Mouse (Mus musculus) forebrain, embryonic 12.5 days (tissue): ENCODE data around the gene Acap2. TPM values are rescaled to one million over a fixed set of nuclear protein-coding genes. Genes with fewer than 3 reads are reported as not detected.

ENCODE experiments used
- ATAC-seq: fragments of 200-750 bp; cut with Nextera tagmentation; 2 replicates; pipeline ENCODE4 v1.8.0; 2017; ENCODE audit warnings: moderate TSS enrichment; ENCODE audit not compliant: low FRiP score
- H3K27ac ChIP-seq: fragments of 300-500 bp; sonication (generic); 2 replicates; pipeline ENCODE4 v1.5.1; 2016; ENCODE audit warnings: mild to moderate bottlenecking
- H3K27me3 ChIP-seq: fragments of 300-500 bp; sonication (generic); 2 replicates; pipeline ENCODE4 v1.6.1; 2016; ENCODE audit warnings: mild to moderate bottlenecking
- H3K36me3 ChIP-seq: fragments of 300-500 bp; sonication (generic); replicated peaks from 2 replicates; pipeline ENCODE4 v1.6.1; 2016; ENCODE audit warnings: mild to moderate bottlenecking
- H3K4me1 ChIP-seq: fragments of 300-500 bp; sonication (generic); 2 replicates; pipeline ENCODE4 v1.6.1; 2016
- H3K4me2 ChIP-seq: fragments of 300-500 bp; sonication (generic); 2 replicates; pipeline ENCODE4 v1.6.1; 2016; ENCODE audit warnings: mild to moderate bottlenecking, moderate library complexity
- H3K4me3 ChIP-seq: fragments of 300-500 bp; sonication (generic); replicated peaks from 2 replicates; pipeline ENCODE4 v1.5.1; 2016; ENCODE audit warnings: mild to moderate bottlenecking
- H3K9ac ChIP-seq: fragments of 300-500 bp; sonication (generic); 2 replicates; pipeline ENCODE4 v1.6.1; 2016; ENCODE audit warnings: mild to moderate bottlenecking
- H3K9me3 ChIP-seq: fragments of 300-500 bp; sonication (generic); 2 replicates; pipeline ENCODE4 v1.6.1; 2016
- WGBS: fragments of 180-500 bp; shearing (Covaris S2); methylation state at CpG from one replicate; pipeline ENCODE4 v1.1.7; 2016; 5-methylcytosine and 5-hydroxymethylcytosine counted together
- polyA plus RNA-seq: library from polyadenylated mRNA; unstranded; fragments of >200 nt; fragmentation: Nextera tagmentation; extraction: Ambion mirVana; gene quantifications from 2 replicates; pipeline ENCODE4 v1.2.1, GENCODE M21; 2016

The Acap2 gene
- polyA plus RNA-seq, 1 experiment from 2014 or later: 26.6 TPM

DNA sequence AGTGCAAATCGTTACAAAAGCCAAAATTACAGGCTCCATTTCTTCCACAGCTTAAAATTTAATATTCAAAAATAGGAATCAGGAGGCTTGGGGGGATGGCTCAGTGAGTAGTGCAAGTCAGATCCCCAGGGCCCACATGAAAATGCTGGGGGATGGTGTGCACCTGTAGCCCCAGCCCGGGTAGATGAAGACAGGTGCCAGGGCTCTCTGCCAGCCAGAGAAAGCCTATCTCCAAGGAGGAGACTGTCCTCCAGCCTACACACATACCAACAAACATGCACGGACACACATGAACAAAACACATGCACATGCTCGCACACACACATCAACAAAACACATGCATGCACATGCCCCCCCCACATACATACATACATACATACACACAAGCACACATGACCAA is 36.9 kb downstream of the Acap2 start:
- ATAC-seq: no peak
- H3K4me1 ChIP-seq: peaks cover 31% of the 10 kb centered on the region
- 89% methylated on average over 4 of the region's 4 CpGs for WGBS

GRCm38 (mm10) chr16:31160486-31160885 is 40.6 kb downstream of the Acap2 start:
- Histone ChIP-seq H3K27me3 (no peaks in the 10 kb centered on the region), H3K4me1 (peaks cover 5% of the 10 kb centered on the region; the same call in 1 of the 2 replicates), H3K4me2 (no peak overlapping the region), H3K27ac (no peak overlapping the region), H3K9me3 (peaks cover 19% of the 10 kb centered on the region), H3K4me3 (no peak overlapping the region), H3K36me3 (peaks cover 28% of the 10 kb centered on the region), H3K9ac (no peak overlapping the region)
- 77% methylated on average over 6 of the region's 6 CpGs for WGBS
- no peak for ATAC-seq

More for the DNA sequence above, 36.9 kb downstream of the Acap2 start:
- no peak overlapping the region for H3K9ac ChIP-seq
- no peak overlapping the region for H3K4me2 ChIP-seq
- H3K27ac ChIP-seq: no peak overlapping the region
- no peaks in the 10 kb centered on the region; the same call in 1 of the 2 replicates for H3K36me3 ChIP-seq
- H3K4me3 ChIP-seq: no peak overlapping the region
- no peaks in the 10 kb centered on the region for H3K27me3 ChIP-seq
- 0 out of 2 replicates have a peak, but pooled peaks cover 4% of the 10 kb centered on the region for H3K9me3 ChIP-seq

- Histone ChIP-seq H3K4me1 (no peaks in the 10 kb centered on the region), H3K36me3 (peaks cover 37% of the 10 kb centered on the region)
- no peak for ATAC-seq
Measured at GRCm38 (mm10) chr16:31159491-31159890, 41.6 kb downstream of the Acap2 start.

DNA sequence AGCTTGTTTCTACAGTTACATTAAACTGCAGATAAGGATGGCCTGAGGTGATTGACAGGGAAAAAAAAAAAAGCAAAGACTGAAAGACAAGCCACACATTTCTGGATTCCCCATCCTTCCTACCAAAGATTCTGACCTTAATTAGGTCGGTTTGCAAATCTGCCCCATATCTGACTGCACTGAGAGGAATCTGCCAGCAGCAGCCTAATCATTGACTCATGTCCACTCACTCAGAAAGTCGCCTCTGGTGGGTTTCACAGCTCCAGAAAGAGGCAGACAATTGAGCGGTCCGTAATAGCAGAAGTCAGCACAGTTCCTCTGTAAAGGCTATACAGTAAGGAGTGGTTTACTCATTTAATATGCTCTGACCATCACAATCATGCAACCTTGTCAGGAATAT is 51.2 kb downstream of the Acap2 start:
- H3K9ac ChIP-seq: no peak overlapping the region
- H3K4me2 ChIP-seq: no peak overlapping the region
- H3K4me1 ChIP-seq: no peaks in the 10 kb centered on the region
- H3K27ac ChIP-seq: no peak overlapping the region
- no peak overlapping the region for H3K4me3 ChIP-seq
- no peaks in the 10 kb centered on the region for H3K27me3 ChIP-seq
- ATAC-seq: no peak
- WGBS: 94% methylated on average over 4 of the region's 4 CpGs
- H3K9me3 ChIP-seq: no peaks in the 10 kb centered on the region
- peaks cover 18% of the 10 kb centered on the region for H3K36me3 ChIP-seq

More at GRCm38 (mm10) chr16:31159491-31159890, 41.6 kb downstream of the Acap2 start:
- Histone ChIP-seq H3K27me3 (no peaks in the 10 kb centered on the region), H3K9me3 (peaks cover 22% of the 10 kb centered on the region), H3K4me3 (no peak overlapping the region), H3K27ac (no peak overlapping the region), H3K9ac (no peak overlapping the region), H3K4me2 (no peak overlapping the region)
- 26% methylated on average over 2 of the region's 2 CpGs for WGBS

DNA sequence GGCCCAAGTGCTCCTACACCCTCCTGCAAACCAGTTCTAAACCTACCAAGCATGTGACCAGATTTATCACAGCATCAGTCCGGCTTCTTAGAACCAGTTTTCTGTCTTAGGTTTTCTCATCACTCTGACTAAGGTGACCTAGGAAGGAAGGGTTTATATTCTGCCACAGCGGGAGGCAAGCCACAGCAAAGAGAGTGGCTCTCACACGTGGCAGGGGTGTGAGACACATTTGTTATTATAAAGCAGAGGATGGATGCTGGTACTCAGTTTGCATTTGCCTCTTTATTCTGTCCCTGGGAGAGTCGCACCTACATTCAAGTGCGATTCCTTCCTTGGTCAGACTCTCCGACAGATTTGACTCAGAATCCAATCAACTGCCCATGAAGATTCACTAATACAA is 52.2 kb downstream of the Acap2 start:
- 89% methylated on average over 6 of the region's 6 CpGs for WGBS
- no peak overlapping the region for H3K4me2 ChIP-seq
- H3K27ac ChIP-seq: no peak overlapping the region
- H3K9ac ChIP-seq: no peak overlapping the region
- no peaks in the 10 kb centered on the region for H3K4me1 ChIP-seq
- H3K27me3 ChIP-seq: no peaks in the 10 kb centered on the region
- H3K4me3 ChIP-seq: no peak overlapping the region
- ATAC-seq: no peak
- H3K9me3 ChIP-seq: no peaks in the 10 kb centered on the region
- peaks cover 15% of the 10 kb centered on the region for H3K36me3 ChIP-seq

DNA sequence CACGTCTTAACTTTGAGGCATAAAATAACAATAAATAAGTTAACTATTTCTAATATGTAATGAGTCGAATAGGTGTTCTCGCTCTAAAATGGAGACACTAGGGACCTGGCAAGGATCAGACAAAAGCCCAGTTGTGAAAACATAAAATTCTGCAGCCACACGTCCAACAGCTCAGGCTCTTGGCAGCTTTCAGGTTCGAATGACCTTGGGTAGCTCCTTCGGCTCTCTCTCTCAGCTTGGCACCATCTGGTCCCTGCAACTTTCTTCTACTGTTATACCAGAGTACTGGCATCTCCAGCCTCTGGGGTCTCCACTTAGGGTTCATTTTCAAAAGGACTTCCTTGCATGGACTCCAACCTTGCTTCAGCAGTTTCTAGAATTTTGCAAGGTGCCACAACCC is 53.3 kb downstream of the Acap2 start:
- Histone ChIP-seq H3K4me1 (no peaks in the 10 kb centered on the region), H3K27ac (no peak overlapping the region), H3K9me3 (no peaks in the 10 kb centered on the region), H3K36me3 (peaks cover 12% of the 10 kb centered on the region), H3K27me3 (no peaks in the 10 kb centered on the region), H3K4me3 (no peak overlapping the region), H3K4me2 (no peak overlapping the region), H3K9ac (no peak overlapping the region)
- WGBS: 90% methylated on average over 6 of the region's 6 CpGs
- no peak for ATAC-seq

- H3K27me3 ChIP-seq: no peaks in the 10 kb centered on the region
- WGBS: 25% methylated on average over 6 of the region's 6 CpGs
- H3K27ac ChIP-seq: no peak overlapping the region
Measured at GRCm38 (mm10) chr16:31141916-31142315, 59.1 kb downstream of the Acap2 start.

DNA sequence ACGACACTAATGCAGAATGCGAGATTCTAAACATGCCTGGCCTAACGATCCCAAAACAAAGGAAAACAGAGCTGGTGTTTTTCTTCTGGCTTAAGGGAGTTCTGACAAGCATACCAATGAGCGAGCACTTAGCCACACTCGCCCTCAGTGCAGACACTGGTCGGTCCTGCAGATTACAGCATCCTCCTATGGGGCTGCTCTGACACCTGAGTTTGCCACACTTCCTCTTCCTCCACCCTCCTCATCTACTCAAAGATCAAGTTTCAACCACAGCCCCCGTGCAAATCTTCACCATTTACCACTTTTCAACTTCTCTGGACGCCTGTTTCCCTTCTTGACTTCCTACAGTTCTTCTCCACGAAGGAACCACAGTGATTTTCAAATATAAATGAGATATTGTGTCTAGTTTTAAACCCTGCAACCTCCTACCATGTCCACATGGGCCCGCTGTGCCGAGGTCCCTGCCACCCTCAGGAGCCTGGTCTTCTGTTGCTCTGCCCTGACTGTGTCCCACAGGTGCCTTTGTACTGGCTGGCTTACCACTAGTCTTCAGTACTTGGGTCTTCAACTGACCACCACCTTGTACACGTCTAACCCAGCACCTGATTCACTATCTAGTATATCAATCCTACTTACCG is 64.3 kb downstream of the Acap2 start:
- Histone ChIP-seq H3K9me3 (no peaks in the 10 kb centered on the region), H3K36me3 (peaks cover 28% of the 10 kb centered on the region), H3K27ac (no peak overlapping the region), H3K27me3 (no peaks in the 10 kb centered on the region), H3K4me3 (no peak overlapping the region), H3K4me2 (no peak overlapping the region), H3K4me1 (peaks cover 3% of the 10 kb centered on the region), H3K9ac (no peak overlapping the region)
- ATAC-seq: 0 out of 2 replicates have a peak, but pooled peaks have one; percentile 49
- 66% methylated on average over 13 of the region's 13 CpGs for WGBS

More at GRCm38 (mm10) chr16:31141916-31142315, 59.1 kb downstream of the Acap2 start:
- no peak for ATAC-seq
- H3K36me3 ChIP-seq: peaks cover 9% of the 10 kb centered on the region; the same call in 1 of the 2 replicates
- no peak overlapping the region for H3K4me2 ChIP-seq
- H3K9me3 ChIP-seq: no peaks in the 10 kb centered on the region
- H3K4me3 ChIP-seq: no peak overlapping the region
- peaks cover 10% of the 10 kb centered on the region for H3K4me1 ChIP-seq
- no peak overlapping the region for H3K9ac ChIP-seq

GRCm38 (mm10) chr16:31135519-31135918 is 65.5 kb downstream of the Acap2 start:
- peaks cover 28% of the 10 kb centered on the region for H3K36me3 ChIP-seq
- H3K9ac ChIP-seq: no peak overlapping the region
- H3K27me3 ChIP-seq: no peaks in the 10 kb centered on the region
- H3K4me3 ChIP-seq: no peak overlapping the region
- no peak overlapping the region for H3K4me2 ChIP-seq
- no peak for ATAC-seq
- WGBS: 65% methylated on average over 8 of the region's 8 CpGs
- no peaks in the 10 kb centered on the region for H3K9me3 ChIP-seq
- no peak overlapping the region for H3K27ac ChIP-seq
- H3K4me1 ChIP-seq: no peaks in the 10 kb centered on the region; the same call in 1 of the 2 replicates

GRCm38 (mm10) chr16:31131531-31131930 is 69.5 kb downstream of the Acap2 start:
- no peak overlapping the region for H3K4me3 ChIP-seq
- ATAC-seq: no peak
- peaks cover 26% of the 10 kb centered on the region for H3K36me3 ChIP-seq
- H3K4me2 ChIP-seq: no peak overlapping the region
- H3K9me3 ChIP-seq: no peaks in the 10 kb centered on the region
- no peaks in the 10 kb centered on the region for H3K27me3 ChIP-seq
- WGBS: 71% methylated on average over 5 of the region's 5 CpGs
- H3K4me1 ChIP-seq: no peaks in the 10 kb centered on the region; the same call in 1 of the 2 replicates
- H3K27ac ChIP-seq: no peak overlapping the region
- no peak overlapping the region for H3K9ac ChIP-seq

- Histone ChIP-seq H3K9me3 (no peaks in the 10 kb centered on the region), H3K9ac (no peak overlapping the region), H3K4me1 (no peaks in the 10 kb centered on the region), H3K4me2 (no peak overlapping the region), H3K27ac (no peak overlapping the region), H3K36me3 (peaks cover 9% of the 10 kb centered on the region), H3K4me3 (no peak overlapping the region), H3K27me3 (no peaks in the 10 kb centered on the region)
- WGBS: 88% methylated on average over 5 of the region's 5 CpGs
- ATAC-seq: no peak
Measured at GRCm38 (mm10) chr16:31128116-31128515, 72.9 kb downstream of the Acap2 start.

- Histone ChIP-seq H3K4me1 (no peaks in the 10 kb centered on the region), H3K9me3 (no peaks in the 10 kb centered on the region), H3K4me3 (no peak overlapping the region), H3K36me3 (peaks cover 16% of the 10 kb centered on the region), H3K9ac (no peak overlapping the region), H3K4me2 (no peak overlapping the region), H3K27ac (no peak overlapping the region), H3K27me3 (no peaks in the 10 kb centered on the region)
- 79% methylated on average over 5 of the region's 5 CpGs for WGBS
- no peak for ATAC-seq
Measured at GRCm38 (mm10) chr16:31124991-31125390, 76.1 kb downstream of the Acap2 start.

DNA sequence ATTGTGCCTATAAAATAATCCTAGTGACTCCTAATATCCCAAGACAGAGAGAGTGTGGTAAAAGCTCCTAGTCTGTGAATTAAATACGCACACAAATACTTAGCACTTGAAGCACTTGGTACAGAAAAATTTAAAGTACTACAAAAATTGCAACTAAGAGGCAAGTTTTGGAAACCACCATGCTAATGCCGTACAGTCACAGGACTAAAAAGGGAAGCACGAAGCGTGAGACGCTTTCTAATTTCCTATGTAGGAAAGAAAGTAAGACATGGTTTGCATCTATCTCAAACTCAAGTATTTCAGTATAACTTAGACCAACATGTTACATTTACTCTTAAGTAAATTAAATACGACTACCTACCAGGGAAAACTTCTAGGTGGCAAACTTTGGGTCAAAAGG is 79.4 kb downstream of the Acap2 start:
- WGBS: 98% methylated on average over 6 of the region's 6 CpGs
- ATAC-seq: no peak
- no peak overlapping the region for H3K4me2 ChIP-seq

More for the DNA sequence above, 79.4 kb downstream of the Acap2 start:
- no peaks in the 10 kb centered on the region for H3K9me3 ChIP-seq
- no peak overlapping the region for H3K4me3 ChIP-seq
- H3K27me3 ChIP-seq: no peaks in the 10 kb centered on the region
- no peak overlapping the region for H3K27ac ChIP-seq
- H3K4me1 ChIP-seq: no peaks in the 10 kb centered on the region
- H3K36me3 ChIP-seq: peaks cover 15% of the 10 kb centered on the region; the same call in 1 of the 2 replicates
- H3K9ac ChIP-seq: no peak overlapping the region
